Mouse (Mus musculus) ES-Bruce4 (cell line): ENCODE measurements around the gene Gm17571. TPM values are rescaled to one million over a fixed set of nuclear protein-coding genes. Genes with fewer than 3 reads are reported as not detected.

ENCODE experiments used
- H3K27ac ChIP-seq: 2 replicates; pipeline ENCODE4 v1.5.1; 2012; ENCODE audit warnings: low read length, inconsistent platforms; ENCODE audit not compliant: insufficient read depth
- H3K27me3 ChIP-seq: 2 replicates; pipeline ENCODE4 v1.6.1; 2012; ENCODE audit warnings: mild to moderate bottlenecking, low read length, inconsistent platforms; ENCODE audit not compliant: control insufficient read depth, poor library complexity, insufficient read depth, severe bottlenecking
- H3K36me3 ChIP-seq: 2 replicates; pipeline ENCODE4 v1.6.1; 2012; ENCODE audit warnings: inconsistent platforms, mild to moderate bottlenecking, low read length, moderate library complexity; ENCODE audit not compliant: control insufficient read depth, poor library complexity, insufficient read depth, severe bottlenecking
- H3K4me1 ChIP-seq: one replicate; pipeline ENCODE4 v1.8.1; 2011; ENCODE audit warnings: low read length; ENCODE audit not compliant: control insufficient read depth, insufficient read depth
- H3K4me3 ChIP-seq: 2 replicates; pipeline ENCODE4 v1.5.1; 2011; ENCODE audit warnings: low read depth, mild to moderate bottlenecking, low read length
- H3K9ac ChIP-seq: 2 replicates; pipeline ENCODE4 v1.6.1; 2012; ENCODE audit warnings: low read depth, mild to moderate bottlenecking, inconsistent platforms; ENCODE audit not compliant: poor library complexity, severe bottlenecking
- H3K9me3 ChIP-seq: replicated peaks from 2 replicates; pipeline ENCODE4 v1.6.1; 2012; ENCODE audit warnings: mild to moderate bottlenecking, low read length, inconsistent platforms; ENCODE audit not compliant: control insufficient read depth, poor library complexity, insufficient read depth, severe bottlenecking
- CTCF ChIP-seq: IDR thresholded peaks from one replicate; pipeline ENCODE4 v1.8.1; 2011; ENCODE audit warnings: low read depth, low read length
- EP300 ChIP-seq: IDR thresholded peaks from 2 replicates; pipeline ENCODE4 v1.6.1; 2011; ENCODE audit warnings: low read depth, low read length; ENCODE audit not compliant: insufficient read depth
- POLR2A ChIP-seq: IDR thresholded peaks from one replicate; pipeline ENCODE4 v1.8.1; 2011; ENCODE audit warnings: low read length; ENCODE audit not compliant: insufficient read depth
- polyA plus RNA-seq: library from polyadenylated mRNA; stranded (reverse); fragments of >200 nt; gene quantifications from 2 replicates; pipeline ENCODE4 v1.2.4, GENCODE M21; 2011; ENCODE audit warnings: low read depth; ENCODE audit not compliant: missing spikeins, insufficient read depth, insufficient read length

Gm17571 gene
- polyA plus RNA-seq, 1 experiment = not detected

- H3K4me3 ChIP-seq = no peak overlapping the region
- H3K9ac ChIP-seq = no peak overlapping the region
- no peaks in the 10 kb centered on the region for H3K36me3 ChIP-seq
- H3K9me3 ChIP-seq = no peaks in the 10 kb centered on the region
- no peaks in the 10 kb centered on the region for H3K27me3 ChIP-seq
- no peaks in the 10 kb centered on the region for H3K4me1 ChIP-seq
- H3K27ac ChIP-seq = no peak overlapping the region
- TF ChIP-seq CTCF (no peak), POLR2A (no peak), EP300 (no peak)
Measured at GRCm38 (mm10) chr9:13470013-13470412, 23.5 kb upstream of the Gm17571 start.

GRCm38 (mm10) chr9:13468778-13469177, 22.2 kb upstream of the Gm17571 start:
- Histone ChIP-seq H3K9me3 (no peaks in the 10 kb centered on the region), H3K4me1 (no peaks in the 10 kb centered on the region), H3K27ac (no peak overlapping the region), H3K9ac (no peak overlapping the region), H3K4me3 (no peak overlapping the region), H3K27me3 (no peaks in the 10 kb centered on the region), H3K36me3 (no peaks in the 10 kb centered on the region)
- TF ChIP-seq EP300 (no peak), POLR2A (no peak), CTCF (no peak)

DNA sequence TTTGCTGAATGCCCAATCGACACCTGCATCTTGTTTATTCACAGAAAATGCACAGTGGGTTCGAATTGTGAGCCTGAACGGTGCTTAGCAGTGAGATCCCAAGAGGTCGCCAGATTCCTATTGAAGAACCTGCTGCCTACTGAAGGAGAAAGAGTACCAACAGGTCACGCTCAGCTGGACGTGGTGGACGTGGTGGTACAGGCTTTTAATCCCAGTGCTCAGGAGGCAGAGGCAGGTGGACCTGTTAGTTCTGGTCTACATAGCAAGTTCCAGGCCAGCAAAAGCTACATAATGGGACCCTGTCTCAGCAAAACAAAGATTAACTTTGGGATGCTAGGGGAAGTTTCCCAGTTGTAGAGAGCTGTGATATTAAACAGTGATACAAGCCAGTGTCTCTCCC, 21.2 kb upstream of the Gm17571 start:
- no peak overlapping the region for H3K9ac ChIP-seq
- no peaks in the 10 kb centered on the region for H3K36me3 ChIP-seq
- no peaks in the 10 kb centered on the region for H3K4me1 ChIP-seq
- no peaks in the 10 kb centered on the region for H3K9me3 ChIP-seq
- H3K27ac ChIP-seq = no peak overlapping the region
- no peaks in the 10 kb centered on the region for H3K27me3 ChIP-seq
- H3K4me3 ChIP-seq = no peak overlapping the region
- no peak for TF ChIP-seq EP300
- TF ChIP-seq CTCF = no peak
- no peak for TF ChIP-seq POLR2A

DNA sequence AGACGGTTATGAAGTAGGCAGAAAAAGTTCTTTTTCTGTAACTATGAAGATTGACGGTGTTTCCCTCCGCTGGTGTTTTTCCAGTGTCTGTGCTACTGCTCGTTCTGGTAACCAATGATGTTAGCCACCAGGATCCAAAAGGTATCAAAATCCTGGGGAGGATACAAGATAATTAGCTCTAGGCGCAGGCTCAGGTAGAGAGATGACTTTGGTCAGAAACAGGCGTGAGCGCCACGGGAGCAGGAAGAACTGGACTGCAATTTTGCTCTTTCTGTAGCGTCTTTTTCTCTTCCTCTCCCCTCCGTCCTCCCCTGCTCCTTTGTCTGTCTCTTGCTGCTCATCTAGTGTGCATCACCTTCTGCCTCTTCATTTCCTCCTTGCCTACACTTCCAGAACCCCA, 20.3 kb upstream of the Gm17571 start:
- Histone ChIP-seq H3K27ac (no peak overlapping the region), H3K4me3 (no peak overlapping the region), H3K27me3 (no peaks in the 10 kb centered on the region), H3K36me3 (no peaks in the 10 kb centered on the region), H3K9me3 (no peaks in the 10 kb centered on the region), H3K4me1 (no peaks in the 10 kb centered on the region), H3K9ac (no peak overlapping the region)
- no peak for TF ChIP-seq POLR2A
- no peak for TF ChIP-seq CTCF
- no peak for TF ChIP-seq EP300

- no peaks in the 10 kb centered on the region for H3K9me3 ChIP-seq
- no peaks in the 10 kb centered on the region for H3K4me1 ChIP-seq
- no peak overlapping the region for H3K27ac ChIP-seq
- no peaks in the 10 kb centered on the region for H3K27me3 ChIP-seq
- TF ChIP-seq POLR2A (no peak), EP300 (no peak), CTCF (no peak)
- no peaks in the 10 kb centered on the region for H3K36me3 ChIP-seq
- no peak overlapping the region for H3K4me3 ChIP-seq
- H3K9ac ChIP-seq = no peak overlapping the region
Measured at GRCm38 (mm10) chr9:13466351-13466750, 19.8 kb upstream of the Gm17571 start.

- Histone ChIP-seq H3K36me3 (no peaks in the 10 kb centered on the region), H3K9me3 (no peaks in the 10 kb centered on the region), H3K27me3 (no peaks in the 10 kb centered on the region), H3K4me1 (no peaks in the 10 kb centered on the region), H3K4me3 (no peak overlapping the region), H3K9ac (no peak overlapping the region), H3K27ac (no peak overlapping the region)
- no peak for TF ChIP-seq CTCF
- TF ChIP-seq EP300 = no peak
- TF ChIP-seq POLR2A = no peak
Measured at GRCm38 (mm10) chr9:13465358-13466020, 18.9 kb upstream of the Gm17571 start.
